Mouse (Mus musculus): Measurements from ENCODE around the gene Rec114. TPM values are rescaled to one million over a fixed set of nuclear protein-coding genes. Genes with fewer than 3 reads are reported as not detected.

Gene Rec114
- polyA plus RNA-seq, 1 experiment, result not detected

DNA sequence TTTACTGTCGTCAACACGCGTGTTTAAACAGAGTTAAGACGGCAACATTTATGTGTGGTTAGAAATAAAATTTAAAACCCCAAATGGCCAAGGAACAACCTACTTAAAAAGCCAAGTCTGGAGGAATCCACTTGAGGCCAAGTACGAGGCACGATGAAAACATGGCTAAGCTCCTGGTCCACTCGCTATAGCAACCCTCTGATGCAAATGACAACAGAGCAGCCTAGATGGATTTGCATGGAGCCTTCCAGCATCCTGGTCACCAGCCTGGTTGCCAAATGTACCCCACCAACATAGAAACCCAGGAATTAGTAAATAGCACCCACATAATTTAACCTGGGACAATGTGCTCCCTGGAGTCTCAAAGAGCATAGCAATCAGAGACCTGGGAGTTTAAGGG is 40.0 kb downstream of the Rec114 start:
- no peaks in the 10 kb centered on the region for H3K4me1 ChIP-seq (ENCODE audit: control insufficient read depth, insufficient read depth, low read length)
- H3K27ac ChIP-seq (ENCODE audit: insufficient read depth, low read depth, low read length), result no peak overlapping the region
- WGBS, result 86% methylated on average over 7 of the region's 7 CpGs
- TF ChIP-seq CTCF (IDR thresholded peaks at IDR 0.05; ENCODE audit: insufficient read depth, low read depth, low read length) (no peak), POLR2A (IDR thresholded peaks at IDR 0.05; ENCODE audit: insufficient read depth, low read depth, low read length) (no peak)
- no peak overlapping the region for H3K4me3 ChIP-seq (ENCODE audit: insufficient read depth, low read depth, low read length)

DNA sequence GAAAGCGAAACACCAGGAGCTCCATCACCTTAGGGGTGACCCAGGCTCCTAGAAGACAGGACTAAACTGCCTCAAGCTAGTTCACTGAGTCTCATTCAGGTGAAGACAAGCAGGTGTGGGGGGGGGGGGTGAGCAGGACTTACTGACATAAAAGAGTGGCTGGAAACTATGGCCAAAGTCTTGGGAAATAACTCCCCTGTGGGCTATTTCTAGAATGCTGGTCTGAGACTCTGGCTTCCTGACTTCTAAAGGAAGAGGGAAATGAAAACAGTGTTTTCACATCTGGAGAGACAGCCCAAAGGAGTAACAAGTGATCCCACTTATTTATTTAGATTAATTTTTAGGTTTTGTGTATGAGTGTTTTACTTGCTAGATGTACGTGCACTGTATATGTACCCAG is 42.0 kb downstream of the Rec114 start:
- TF ChIP-seq POLR2A (IDR thresholded peaks at IDR 0.05; ENCODE audit: insufficient read depth, low read depth, low read length) (no peak), CTCF (IDR thresholded peaks at IDR 0.05; ENCODE audit: insufficient read depth, low read depth, low read length) (no peak)
- 94% methylated on average over 2 of the region's 2 CpGs for WGBS
- Histone ChIP-seq H3K27ac (ENCODE audit: insufficient read depth, low read depth, low read length) (no peak overlapping the region), H3K4me3 (ENCODE audit: insufficient read depth, low read depth, low read length) (no peak overlapping the region), H3K4me1 (ENCODE audit: control insufficient read depth, insufficient read depth, low read length) (no peaks in the 10 kb centered on the region)

DNA sequence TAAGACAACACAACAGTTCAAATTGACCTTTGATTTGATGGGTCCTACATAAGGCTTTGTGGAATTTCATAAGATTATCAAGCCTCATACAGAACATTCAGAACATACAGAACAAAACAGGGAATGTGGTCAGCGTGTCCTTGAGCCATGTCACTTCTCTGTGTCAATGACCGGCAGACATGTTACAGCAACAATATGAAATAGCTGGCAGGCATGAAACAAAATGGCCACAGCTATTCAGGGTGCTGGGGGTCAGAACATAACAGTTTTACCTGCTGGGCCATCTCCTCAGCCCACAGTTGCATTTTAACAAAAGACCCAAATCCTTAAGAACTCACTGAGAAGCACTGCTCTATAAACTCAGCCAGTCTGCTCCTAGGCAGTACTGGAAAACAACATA is 45.3 kb downstream of the Rec114 start:
- Histone ChIP-seq H3K4me3 (ENCODE audit: insufficient read depth, low read depth, low read length) (no peak overlapping the region), H3K27ac (ENCODE audit: insufficient read depth, low read depth, low read length) (no peak overlapping the region), H3K4me1 (ENCODE audit: control insufficient read depth, insufficient read depth, low read length) (no peaks in the 10 kb centered on the region)
- no peak for TF ChIP-seq POLR2A (IDR thresholded peaks at IDR 0.05; ENCODE audit: insufficient read depth, low read depth, low read length)
- no peak for TF ChIP-seq CTCF (IDR thresholded peaks at IDR 0.05; ENCODE audit: insufficient read depth, low read depth, low read length)
- WGBS, result 97% methylated on average over 2 of the region's 2 CpGs

DNA sequence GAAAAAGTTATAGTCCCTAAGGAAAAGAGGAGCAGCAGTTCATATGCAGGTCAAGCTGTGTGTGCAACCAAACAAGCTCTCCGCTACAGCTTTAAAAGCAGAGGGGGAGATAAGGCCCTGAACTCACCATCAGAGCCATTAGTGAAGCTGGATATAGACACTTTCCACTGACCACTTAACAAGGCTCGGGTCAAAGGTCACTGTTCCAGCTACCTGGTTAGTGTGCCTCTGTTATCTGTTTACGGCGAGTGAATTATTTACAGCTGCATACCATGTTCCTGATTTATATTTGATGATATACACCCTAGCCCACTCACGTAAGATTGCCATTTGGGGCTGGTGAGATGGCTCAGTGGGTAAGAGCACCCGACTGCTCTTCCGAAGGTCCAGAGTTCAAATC is 52.3 kb downstream of the Rec114 start:
- no peaks in the 10 kb centered on the region for H3K4me1 ChIP-seq (ENCODE audit: control insufficient read depth, insufficient read depth, low read length)
- H3K27ac ChIP-seq (ENCODE audit: insufficient read depth, low read depth, low read length), result no peak overlapping the region
- no peak for TF ChIP-seq CTCF (IDR thresholded peaks at IDR 0.05; ENCODE audit: insufficient read depth, low read depth, low read length)
- TF ChIP-seq POLR2A (IDR thresholded peaks at IDR 0.05; ENCODE audit: insufficient read depth, low read depth, low read length), result no peak
- H3K4me3 ChIP-seq (ENCODE audit: insufficient read depth, low read depth, low read length), result no peak overlapping the region
- 97% methylated on average over 7 of the region's 7 CpGs for WGBS

DNA sequence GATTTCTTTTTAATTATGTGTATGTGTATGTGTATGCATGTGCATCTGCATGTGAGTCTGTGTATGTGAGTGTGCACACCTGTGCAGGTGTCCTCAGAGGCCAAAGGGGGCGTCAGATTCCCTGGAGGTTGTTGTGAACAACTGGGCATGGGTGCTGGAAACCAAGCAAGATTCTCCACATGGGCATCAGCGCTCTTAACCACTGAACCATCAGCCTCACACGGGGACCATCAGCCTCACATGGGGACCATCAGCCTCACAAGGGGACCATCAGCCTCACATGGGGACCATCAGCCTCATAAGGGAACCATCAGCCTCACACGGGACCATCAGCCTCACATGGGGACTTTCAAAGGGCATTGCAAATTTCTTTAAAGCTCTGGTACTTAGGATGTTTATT is 53.1 kb downstream of the Rec114 start:
- 88% methylated on average over 4 of the region's 4 CpGs for WGBS
- TF ChIP-seq POLR2A (IDR thresholded peaks at IDR 0.05; ENCODE audit: insufficient read depth, low read depth, low read length), result no peak
- no peak for TF ChIP-seq CTCF (IDR thresholded peaks at IDR 0.05; ENCODE audit: insufficient read depth, low read depth, low read length)
- H3K27ac ChIP-seq (ENCODE audit: insufficient read depth, low read depth, low read length), result no peak overlapping the region
- H3K4me3 ChIP-seq (ENCODE audit: insufficient read depth, low read depth, low read length), result no peak overlapping the region
- H3K4me1 ChIP-seq (ENCODE audit: control insufficient read depth, insufficient read depth, low read length), result no peaks in the 10 kb centered on the region

DNA sequence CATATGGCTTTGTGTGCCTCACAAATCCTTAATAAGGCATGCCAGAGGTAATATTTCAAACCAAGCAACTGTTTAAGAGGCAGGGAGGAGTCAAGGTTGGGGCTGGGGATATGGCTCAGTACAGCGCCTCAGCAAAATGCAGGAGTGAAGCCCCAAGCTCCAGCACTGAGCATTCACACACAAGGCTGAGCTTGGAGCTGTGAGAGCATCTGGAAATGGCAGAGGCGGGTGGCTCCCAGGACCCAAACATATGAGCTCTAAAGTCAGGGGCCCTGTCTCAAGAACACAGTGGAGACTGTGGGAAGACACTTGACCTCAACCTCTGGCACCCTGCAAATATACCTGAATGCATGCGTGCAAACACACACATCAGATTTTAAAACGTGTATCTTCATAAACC is 55.7 kb downstream of the Rec114 start:
- no peak for TF ChIP-seq POLR2A (IDR thresholded peaks at IDR 0.05; ENCODE audit: insufficient read depth, low read depth, low read length)
- no peak for TF ChIP-seq CTCF (IDR thresholded peaks at IDR 0.05; ENCODE audit: insufficient read depth, low read depth, low read length)
- 94% methylated on average over 4 of the region's 4 CpGs for WGBS
- H3K4me3 ChIP-seq (ENCODE audit: insufficient read depth, low read depth, low read length), result no peak overlapping the region
- H3K4me1 ChIP-seq (ENCODE audit: control insufficient read depth, insufficient read depth, low read length), result no peaks in the 10 kb centered on the region
- H3K27ac ChIP-seq (ENCODE audit: insufficient read depth, low read depth, low read length), result no peak overlapping the region

DNA sequence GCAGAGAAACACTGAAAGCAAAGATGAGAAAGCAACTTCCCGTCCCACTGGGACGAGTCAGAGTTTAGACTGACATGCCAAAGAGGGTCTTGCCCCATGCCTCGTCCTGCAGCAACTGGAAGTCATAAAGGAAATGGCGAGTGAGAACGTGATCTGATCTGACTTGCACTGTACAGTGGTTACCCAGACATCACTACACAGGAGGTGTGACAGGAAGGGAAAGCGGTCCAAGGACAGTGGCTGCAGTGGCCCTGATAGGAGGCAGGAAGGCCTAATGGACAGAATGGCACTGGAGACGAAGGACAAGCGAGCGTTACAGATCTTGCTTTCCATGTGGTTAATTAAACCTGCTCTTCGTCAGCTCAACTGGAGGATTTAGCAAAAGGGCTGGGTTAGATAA is 58.5 kb downstream of the Rec114 start:
- TF ChIP-seq CTCF (IDR thresholded peaks at IDR 0.05; ENCODE audit: insufficient read depth, low read depth, low read length) (no peak), POLR2A (IDR thresholded peaks at IDR 0.05; ENCODE audit: insufficient read depth, low read depth, low read length) (no peak)
- 93% methylated on average over 10 of the region's 10 CpGs for WGBS

DNA sequence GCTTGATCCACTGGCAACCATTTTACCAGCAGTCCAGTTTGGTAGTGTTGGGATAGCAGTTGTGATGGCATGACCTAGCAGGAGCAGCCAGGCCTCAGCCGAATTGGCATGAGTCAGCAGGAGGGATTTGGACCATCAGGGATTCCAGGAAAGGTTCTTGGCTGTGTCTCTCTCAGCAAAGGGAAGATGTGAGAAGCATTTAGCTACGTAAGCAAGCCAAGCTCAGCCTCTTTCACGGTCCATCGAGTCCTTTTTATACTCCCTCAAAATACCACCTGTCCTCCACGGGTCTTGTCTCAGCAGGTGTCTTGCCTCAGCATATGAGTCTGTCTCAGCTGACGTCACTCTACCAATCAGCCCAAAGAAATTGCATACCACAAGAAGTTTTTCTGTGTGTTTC is 60.4 kb downstream of the Rec114 start:
- no peak overlapping the region for H3K4me3 ChIP-seq (ENCODE audit: insufficient read depth, low read depth, low read length)
- TF ChIP-seq POLR2A (IDR thresholded peaks at IDR 0.05; ENCODE audit: insufficient read depth, low read depth, low read length) (no peak), CTCF (IDR thresholded peaks at IDR 0.05; ENCODE audit: insufficient read depth, low read depth, low read length) (no peak)
- H3K27ac ChIP-seq (ENCODE audit: insufficient read depth, low read depth, low read length), result no peak overlapping the region
- 47% methylated on average over 6 of the region's 6 CpGs for WGBS
- H3K4me1 ChIP-seq (ENCODE audit: control insufficient read depth, insufficient read depth, low read length), result 0 out of 2 replicates have a peak, but pooled peaks cover 3% of the 10 kb centered on the region

More for the DNA sequence above, 58.5 kb downstream of the Rec114 start:
- Histone ChIP-seq H3K4me3 (ENCODE audit: insufficient read depth, low read depth, low read length) (no peak overlapping the region), H3K27ac (ENCODE audit: insufficient read depth, low read depth, low read length) (no peak overlapping the region), H3K4me1 (ENCODE audit: control insufficient read depth, insufficient read depth, low read length) (0 out of 2 replicates have a peak, but pooled peaks cover 3% of the 10 kb centered on the region)

DNA sequence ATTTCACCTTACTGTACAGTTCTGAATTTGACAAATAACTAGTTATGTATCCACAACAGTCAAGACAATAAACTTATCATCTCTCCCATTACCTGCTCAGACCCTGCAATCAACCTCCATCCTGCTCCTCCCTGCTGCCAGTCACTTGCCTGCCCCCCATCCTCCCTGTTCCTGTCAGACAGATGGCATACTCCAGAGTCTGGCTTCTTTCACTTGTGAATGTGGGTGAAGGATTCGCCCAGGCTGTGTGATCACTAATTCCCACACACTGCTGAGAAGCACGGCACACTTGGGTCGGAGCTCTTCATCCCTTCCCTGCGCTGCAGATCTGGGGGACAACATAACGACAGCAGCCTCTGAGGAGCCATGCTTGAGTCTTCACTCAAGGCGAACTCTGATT is 61.7 kb downstream of the Rec114 start:
- no peak overlapping the region for H3K4me3 ChIP-seq (ENCODE audit: insufficient read depth, low read depth, low read length)
- TF ChIP-seq CTCF (IDR thresholded peaks at IDR 0.05; ENCODE audit: insufficient read depth, low read depth, low read length), result no peak
- no peak for TF ChIP-seq POLR2A (IDR thresholded peaks at IDR 0.05; ENCODE audit: insufficient read depth, low read depth, low read length)
- WGBS, result 58% methylated on average over 6 of the region's 6 CpGs

DNA sequence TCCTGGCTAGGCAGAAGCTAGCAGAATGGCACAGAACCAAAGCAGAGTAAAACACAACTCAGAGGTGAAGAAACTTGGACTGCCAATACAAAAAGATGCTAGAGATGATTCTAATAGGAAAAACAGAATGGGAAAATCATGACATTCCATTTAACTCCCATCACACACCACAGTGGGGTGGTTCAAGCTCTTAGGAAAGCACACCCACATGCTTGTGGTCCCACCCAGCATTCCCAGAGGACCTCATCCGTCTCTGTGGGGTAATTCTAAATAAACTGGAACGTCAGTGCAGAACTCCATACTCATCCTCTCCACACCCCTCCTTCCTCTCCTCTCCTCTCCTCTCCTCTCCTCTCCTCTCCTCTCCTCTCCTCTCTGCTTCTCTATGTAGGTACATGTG is 62.4 kb downstream of the Rec114 start:
- 82% methylated on average over 2 of the region's 2 CpGs for WGBS
- no peak for TF ChIP-seq POLR2A (IDR thresholded peaks at IDR 0.05; ENCODE audit: insufficient read depth, low read depth, low read length)
- TF ChIP-seq CTCF (IDR thresholded peaks at IDR 0.05; ENCODE audit: insufficient read depth, low read depth, low read length), result no peak
- 0 out of 2 replicates have a peak, but pooled peaks cover 3% of the 10 kb centered on the region for H3K4me1 ChIP-seq (ENCODE audit: control insufficient read depth, insufficient read depth, low read length)
- H3K4me3 ChIP-seq (ENCODE audit: insufficient read depth, low read depth, low read length), result no peak overlapping the region
- H3K27ac ChIP-seq (ENCODE audit: insufficient read depth, low read depth, low read length), result no peak overlapping the region

More for the DNA sequence above, 61.7 kb downstream of the Rec114 start:
- Histone ChIP-seq H3K27ac (ENCODE audit: insufficient read depth, low read depth, low read length) (no peak overlapping the region), H3K4me1 (ENCODE audit: control insufficient read depth, insufficient read depth, low read length) (0 out of 2 replicates have a peak, but pooled peaks cover 3% of the 10 kb centered on the region)
